Mouse (Mus musculus): ENCODE measurements around the gene Tbpl1. TPM values are rescaled to one million over a fixed set of nuclear protein-coding genes. Genes with fewer than 3 reads are reported as not detected.

Tbpl1 gene
- total RNA-seq, 2 experiments from 2014 or later: 29.9 to 30.8 TPM

Other genes with a start within 250 kb of the Tbpl1 start
- gene Slc2a12, start 86.9 kb downstream of the Tbpl1 start, total RNA-seq (2014; fragmentation: Nextera tagmentation): not detected in 2 replicates
- not detected in 2 replicates for gene Slc2a12, start 86.9 kb downstream of the Tbpl1 start, total RNA-seq (2017)
- not detected in 2 replicates for gene Tcf21, start 88.2 kb upstream of the Tbpl1 start, total RNA-seq (2014; fragmentation: Nextera tagmentation)
- gene Tcf21, start 88.2 kb upstream of the Tbpl1 start, total RNA-seq (2017): not detected in 2 replicates